Mouse (Mus musculus): ENCODE data around the gene Ephb4. TPM values are rescaled to one million over a fixed set of nuclear protein-coding genes. Genes with fewer than 3 reads are reported as not detected.

The Ephb4 gene
- polyA plus RNA-seq, 1 experiment from 2014 or later: 5.8 TPM

- no peaks in the 10 kb centered on the region; the same call in 1 of the 2 replicates for H3K27me3 ChIP-seq (replicated peaks; ENCODE audit: control insufficient read depth, insufficient read depth, low read length)
- ATAC-seq: no peak
- H3K4me1 ChIP-seq (ENCODE audit: control insufficient read depth, insufficient read depth, low read depth, low read length): peaks cover 2% of the 10 kb centered on the region; the same call in 1 of the 2 replicates
- no peak overlapping the region for H3K4me2 ChIP-seq (ENCODE audit: low read length)
- no peaks in the 10 kb centered on the region for H3K9me3 ChIP-seq (ENCODE audit: control insufficient read depth, low read length)
- no peak overlapping the region for H3K9ac ChIP-seq (ENCODE audit: low read depth, low read length)
- H3K27ac ChIP-seq (ENCODE audit: low read depth, low read length): no peak overlapping the region
- H3K36me3 ChIP-seq (ENCODE audit: control insufficient read depth, insufficient read depth, low read length): no peaks in the 10 kb centered on the region; the same call in 1 of the 2 replicates
- H3K4me3 ChIP-seq (ENCODE audit: low read length): no peak overlapping the region
- WGBS: 80% methylated on average over 4 of the region's 4 CpGs
Observed at GRCm38 (mm10) chr5:137374521-137375080, 24.7 kb downstream of the Ephb4 start.

GRCm38 (mm10) chr5:137375627-137376026 is 25.7 kb downstream of the Ephb4 start:
- peaks cover 2% of the 10 kb centered on the region; the same call in 1 of the 2 replicates for H3K4me1 ChIP-seq (ENCODE audit: control insufficient read depth, insufficient read depth, low read depth, low read length)
- no peaks in the 10 kb centered on the region; the same call in 1 of the 2 replicates for H3K36me3 ChIP-seq (ENCODE audit: control insufficient read depth, insufficient read depth, low read length)
- H3K4me2 ChIP-seq (ENCODE audit: low read length): no peak overlapping the region
- H3K4me3 ChIP-seq (ENCODE audit: low read length): no peak overlapping the region
- WGBS: 32% methylated on average over 2 of the region's 2 CpGs
- H3K9me3 ChIP-seq (ENCODE audit: control insufficient read depth, low read length): no peaks in the 10 kb centered on the region
- no peak overlapping the region for H3K27ac ChIP-seq (ENCODE audit: low read depth, low read length)
- ATAC-seq: no peak
- H3K27me3 ChIP-seq (replicated peaks; ENCODE audit: control insufficient read depth, insufficient read depth, low read length): no peaks in the 10 kb centered on the region; the same call in 1 of the 2 replicates
- no peak overlapping the region for H3K9ac ChIP-seq (ENCODE audit: low read depth, low read length)

GRCm38 (mm10) chr5:137376198-137376597 is 26.3 kb downstream of the Ephb4 start:
- WGBS: 42% methylated on average over 7 of the region's 7 CpGs
- Histone ChIP-seq H3K27ac (ENCODE audit: low read depth, low read length) (no peak overlapping the region), H3K4me1 (ENCODE audit: control insufficient read depth, insufficient read depth, low read depth, low read length) (peaks cover 2% of the 10 kb centered on the region; the same call in 1 of the 2 replicates), H3K27me3 (replicated peaks; ENCODE audit: control insufficient read depth, insufficient read depth, low read length) (no peaks in the 10 kb centered on the region; the same call in 1 of the 2 replicates), H3K9me3 (ENCODE audit: control insufficient read depth, low read length) (no peaks in the 10 kb centered on the region), H3K9ac (ENCODE audit: low read depth, low read length) (no peak overlapping the region), H3K36me3 (ENCODE audit: control insufficient read depth, insufficient read depth, low read length) (no peaks in the 10 kb centered on the region; the same call in 1 of the 2 replicates), H3K4me3 (ENCODE audit: low read length) (no peak overlapping the region), H3K4me2 (ENCODE audit: low read length) (no peak overlapping the region)
- no peak for ATAC-seq

GRCm38 (mm10) chr5:137376722-137377121 is 26.8 kb downstream of the Ephb4 start:
- Histone ChIP-seq H3K4me3 (ENCODE audit: low read length) (no peak overlapping the region), H3K36me3 (ENCODE audit: control insufficient read depth, insufficient read depth, low read length) (no peaks in the 10 kb centered on the region; the same call in 1 of the 2 replicates), H3K9me3 (ENCODE audit: control insufficient read depth, low read length) (no peaks in the 10 kb centered on the region), H3K27me3 (replicated peaks; ENCODE audit: control insufficient read depth, insufficient read depth, low read length) (no peaks in the 10 kb centered on the region; the same call in 1 of the 2 replicates), H3K9ac (ENCODE audit: low read depth, low read length) (no peak overlapping the region), H3K27ac (ENCODE audit: low read depth, low read length) (no peak overlapping the region), H3K4me2 (ENCODE audit: low read length) (no peak overlapping the region), H3K4me1 (ENCODE audit: control insufficient read depth, insufficient read depth, low read depth, low read length) (peaks cover 2% of the 10 kb centered on the region; the same call in 1 of the 2 replicates)
- peak; percentile 60; the same call in 1 of the 2 replicates for ATAC-seq
- WGBS: 41% methylated on average over 9 of the region's 9 CpGs

GRCm38 (mm10) chr5:137377176-137377575 is 27.3 kb downstream of the Ephb4 start:
- no peak overlapping the region for H3K27ac ChIP-seq (ENCODE audit: low read depth, low read length)
- no peak overlapping the region for H3K4me2 ChIP-seq (ENCODE audit: low read length)
- no peak overlapping the region for H3K4me3 ChIP-seq (ENCODE audit: low read length)
- H3K27me3 ChIP-seq (replicated peaks; ENCODE audit: control insufficient read depth, insufficient read depth, low read length): no peaks in the 10 kb centered on the region; the same call in 1 of the 2 replicates
- ATAC-seq: no peak
- peaks cover 2% of the 10 kb centered on the region; the same call in 1 of the 2 replicates for H3K4me1 ChIP-seq (ENCODE audit: control insufficient read depth, insufficient read depth, low read depth, low read length)
- WGBS: 26% methylated on average over 10 of the region's 11 CpGs
- no peaks in the 10 kb centered on the region for H3K9me3 ChIP-seq (ENCODE audit: control insufficient read depth, low read length)
- no peak overlapping the region for H3K9ac ChIP-seq (ENCODE audit: low read depth, low read length)
- no peaks in the 10 kb centered on the region; the same call in 1 of the 2 replicates for H3K36me3 ChIP-seq (ENCODE audit: control insufficient read depth, insufficient read depth, low read length)

- Histone ChIP-seq H3K36me3 (ENCODE audit: control insufficient read depth, insufficient read depth, low read length) (no peaks in the 10 kb centered on the region; the same call in 1 of the 2 replicates), H3K9ac (ENCODE audit: low read depth, low read length) (no peak overlapping the region), H3K4me2 (ENCODE audit: low read length) (no peak overlapping the region), H3K27me3 (replicated peaks; ENCODE audit: control insufficient read depth, insufficient read depth, low read length) (no peaks in the 10 kb centered on the region; the same call in 1 of the 2 replicates), H3K9me3 (ENCODE audit: control insufficient read depth, low read length) (no peaks in the 10 kb centered on the region), H3K4me3 (ENCODE audit: low read length) (no peak overlapping the region), H3K4me1 (ENCODE audit: control insufficient read depth, insufficient read depth, low read depth, low read length) (peaks cover 2% of the 10 kb centered on the region; the same call in 1 of the 2 replicates), H3K27ac (ENCODE audit: low read depth, low read length) (no peak overlapping the region)
- ATAC-seq: no peak
- WGBS: 40% methylated on average over 9 of the region's 15 CpGs
Observed at GRCm38 (mm10) chr5:137377603-137378002, 27.7 kb downstream of the Ephb4 start.

- Histone ChIP-seq H3K4me2 (ENCODE audit: low read length) (no peak overlapping the region), H3K27ac (ENCODE audit: low read depth, low read length) (no peak overlapping the region), H3K36me3 (ENCODE audit: control insufficient read depth, insufficient read depth, low read length) (no peaks in the 10 kb centered on the region), H3K9me3 (ENCODE audit: control insufficient read depth, low read length) (no peaks in the 10 kb centered on the region), H3K4me1 (ENCODE audit: control insufficient read depth, insufficient read depth, low read depth, low read length) (peaks cover 2% of the 10 kb centered on the region; the same call in 1 of the 2 replicates), H3K4me3 (ENCODE audit: low read length) (no peak overlapping the region), H3K9ac (ENCODE audit: low read depth, low read length) (no peak overlapping the region), H3K27me3 (replicated peaks; ENCODE audit: control insufficient read depth, insufficient read depth, low read length) (no peaks in the 10 kb centered on the region; the same call in 1 of the 2 replicates)
- no peak for ATAC-seq
- 57% methylated on average over 4 of the region's 4 CpGs for WGBS
Observed at GRCm38 (mm10) chr5:137381152-137381551, 31.2 kb downstream of the Ephb4 start.

- Histone ChIP-seq H3K4me2 (ENCODE audit: low read length) (no peak overlapping the region), H3K27ac (ENCODE audit: low read depth, low read length) (no peak overlapping the region), H3K27me3 (replicated peaks; ENCODE audit: control insufficient read depth, insufficient read depth, low read length) (no peaks in the 10 kb centered on the region), H3K4me3 (ENCODE audit: low read length) (no peak overlapping the region), H3K36me3 (ENCODE audit: control insufficient read depth, insufficient read depth, low read length) (no peaks in the 10 kb centered on the region), H3K9ac (ENCODE audit: low read depth, low read length) (no peak overlapping the region), H3K9me3 (ENCODE audit: control insufficient read depth, low read length) (no peaks in the 10 kb centered on the region), H3K4me1 (ENCODE audit: control insufficient read depth, insufficient read depth, low read depth, low read length) (no peaks in the 10 kb centered on the region)
- WGBS: 79% methylated on average over 7 of the region's 7 CpGs
- ATAC-seq: no peak
Observed at GRCm38 (mm10) chr5:137383441-137383840, 33.5 kb downstream of the Ephb4 start.

GRCm38 (mm10) chr5:137386712-137387111 is 36.8 kb downstream of the Ephb4 start:
- WGBS: 82% methylated on average over 7 of the region's 7 CpGs

More at GRCm38 (mm10) chr5:137386712-137387111, 36.8 kb downstream of the Ephb4 start:
- no peak for ATAC-seq
- H3K9ac ChIP-seq (ENCODE audit: low read depth, low read length): no peak overlapping the region
- H3K4me3 ChIP-seq (ENCODE audit: low read length): no peak overlapping the region
- no peaks in the 10 kb centered on the region for H3K4me1 ChIP-seq (ENCODE audit: control insufficient read depth, insufficient read depth, low read depth, low read length)
- H3K9me3 ChIP-seq (ENCODE audit: control insufficient read depth, low read length): no peaks in the 10 kb centered on the region
- no peaks in the 10 kb centered on the region for H3K36me3 ChIP-seq (ENCODE audit: control insufficient read depth, insufficient read depth, low read length)
- H3K27me3 ChIP-seq (replicated peaks; ENCODE audit: control insufficient read depth, insufficient read depth, low read length): no peaks in the 10 kb centered on the region
- no peak overlapping the region for H3K4me2 ChIP-seq (ENCODE audit: low read length)
- H3K27ac ChIP-seq (ENCODE audit: low read depth, low read length): no peak overlapping the region
